Mouse (Mus musculus): ENCODE measurements around the gene Zdhhc7.

- TF ChIP-seq CTCF (conservative IDR thresholded peaks at IDR 0.05 in 1 of 2, IDR thresholded peaks at IDR 0.05 in 1 of 2; ENCODE audit: low read depth in 2 of 2, low read length in 2 of 2) (no peak), RAD21 (IDR thresholded peaks at IDR 0.05; ENCODE audit: low read depth, low read length) (no peak), ZC3H11A (IDR thresholded peaks at IDR 0.05; ENCODE audit: low read depth, low read length) (no peak), POLR2A (IDR thresholded peaks at IDR 0.05; ENCODE audit: low read depth, low read length) (no peak), EP300 (IDR thresholded peaks at IDR 0.05; ENCODE audit: low read length) (no peak), NELFE (IDR thresholded peaks at IDR 0.05; ENCODE audit: low read depth, low read length) (no peak), ZNF384 (IDR thresholded peaks at IDR 0.05; ENCODE audit: low read depth, low read length) (no peak), TCF12 (IDR thresholded peaks at IDR 0.05; ENCODE audit: low read depth, low read length) (no peak), USF1 (IDR thresholded peaks at IDR 0.05; ENCODE audit: low read depth, low read length) (no peak), MAX (IDR thresholded peaks at IDR 0.05; ENCODE audit: low read length) (no peak), BHLHE40 (IDR thresholded peaks at IDR 0.05; ENCODE audit: low read depth, low read length) (no peak), SMC3 (IDR thresholded peaks at IDR 0.05; ENCODE audit: low read depth, low read length) (no peak), MAFK (IDR thresholded peaks at IDR 0.05; ENCODE audit: insufficient replicate concordance, low read length) (no peak), IRF4 (IDR thresholded peaks at IDR 0.05; ENCODE audit: low read depth, low read length) (no peak)
Observed at GRCm38 (mm10) chr8:120046258-120047020, 54.8 kb downstream of the Zdhhc7 start.

Data from CH12.LX (cell line).